Mouse (Mus musculus) myocyte (in vitro differentiated cells): Measurements from ENCODE around the gene 4931414P19Rik. TPM values are rescaled to one million over a fixed set of nuclear protein-coding genes. Genes with fewer than 3 reads are reported as not detected.
A peak's percentile ranks its signal among the peaks of the same experiment; 100 is the strongest.

Source experiments
- H3K27me3 ChIP-seq: one replicate; pipeline ENCODE4 v1.6.1; 2011; ENCODE audit not compliant: control insufficient read depth, insufficient read depth, insufficient read length
- H3K36me3 ChIP-seq: one replicate; pipeline ENCODE4 v1.6.1; 2011; ENCODE audit not compliant: control insufficient read depth, insufficient read depth
- H3K4me2 ChIP-seq: one replicate; pipeline ENCODE4 v1.6.1; 2011; ENCODE audit warnings: low read depth, control low read depth
- H3K4me3 ChIP-seq: one replicate; pipeline ENCODE4 v1.5.1; 2011; ENCODE audit warnings: mild to moderate bottlenecking, control low read depth, moderate library complexity
- H3K79me2 ChIP-seq: one replicate; pipeline ENCODE4 v1.6.1; 2011; ENCODE audit not compliant: control insufficient read depth, insufficient read depth
- H3ac ChIP-seq: one replicate; pipeline ENCODE4 v1.6.1; 2011; ENCODE audit not compliant: control insufficient read depth, insufficient read length
- CEBPB ChIP-seq: IDR thresholded peaks from 2 replicates; pipeline ENCODE4 v1.6.1; 2011; ENCODE audit warnings: mild to moderate bottlenecking, moderate library complexity; ENCODE audit not compliant: poor library complexity, insufficient read depth, severe bottlenecking
- E2F4 ChIP-seq: IDR thresholded peaks from one replicate; pipeline ENCODE4 v1.6.1; 2011; ENCODE audit warnings: mild to moderate bottlenecking, control low read depth, moderate library complexity; ENCODE audit not compliant: insufficient read depth
- MAX ChIP-seq: IDR thresholded peaks from one replicate; pipeline ENCODE4 v1.6.1; 2011; ENCODE audit warnings: low read depth, mild to moderate bottlenecking, control low read depth
- MYOD1 ChIP-seq, 3 experiments: IDR thresholded peaks; one replicate each; pipeline ENCODE4 v1.6.1; 2011; ENCODE audit warnings: control low read depth in 2 of 3, low read depth in 2 of 3, mild to moderate bottlenecking in 2 of 3, moderate library complexity in 1 of 3; ENCODE audit not compliant: insufficient read length in 2 of 3, control insufficient read depth in 1 of 3
- MYOG ChIP-seq, 3 experiments: IDR thresholded peaks; one replicate each; pipeline ENCODE4 v1.6.1; 2011; ENCODE audit warnings: control low read depth in 2 of 3, low read depth in 2 of 3, mild to moderate bottlenecking in 2 of 3; ENCODE audit not compliant: insufficient read length in 2 of 3, control insufficient read depth in 1 of 3, insufficient read depth in 1 of 3
- POLR2A ChIP-seq: IDR thresholded peaks from one replicate; pipeline ENCODE4 v1.6.1; 2011; ENCODE audit warnings: low read depth, mild to moderate bottlenecking, control low read depth, moderate library complexity; ENCODE audit not compliant: insufficient read length
- POLR2AphosphoS2 ChIP-seq: IDR thresholded peaks from one replicate; pipeline ENCODE4 v1.6.1; 2011; ENCODE audit warnings: low read depth, control low read depth; ENCODE audit not compliant: insufficient read length
- REST ChIP-seq: IDR thresholded peaks from one replicate; pipeline ENCODE4 v1.6.1; 2011; ENCODE audit warnings: mild to moderate bottlenecking, control low read depth, moderate library complexity; ENCODE audit not compliant: insufficient read depth, insufficient read length
- SRF ChIP-seq: IDR thresholded peaks from one replicate; pipeline ENCODE4 v1.6.1; 2011; ENCODE audit warnings: low read depth; ENCODE audit not compliant: control insufficient read depth, insufficient read length
- TCF12 ChIP-seq: IDR thresholded peaks from one replicate; pipeline ENCODE4 v1.6.1; 2011; ENCODE audit warnings: mild to moderate bottlenecking, control low read depth; ENCODE audit not compliant: poor library complexity, insufficient read depth, severe bottlenecking
- TCF3 ChIP-seq: IDR thresholded peaks from one replicate; pipeline ENCODE4 v1.6.1; 2011; ENCODE audit warnings: low read depth, control low read depth; ENCODE audit not compliant: insufficient read length
- USF1 ChIP-seq: IDR thresholded peaks from one replicate; pipeline ENCODE4 v1.6.1; 2011; ENCODE audit warnings: low read depth, mild to moderate bottlenecking, control low read depth, moderate library complexity
- polyA plus RNA-seq: library from polyadenylated mRNA; unstranded; fragments of >200 nt; fragmentation: generic; extraction: Trizol; gene quantifications from one replicate; pipeline ENCODE4 v1.2.1, GENCODE M21; 2012; ENCODE audit warnings: missing spikeins

The 4931414P19Rik gene
- polyA plus RNA-seq, 1 experiment = 7.3 TPM

GRCm38 (mm10) chr14:54572122-54572521 is 33.7 kb downstream of the 4931414P19Rik start:
- Histone ChIP-seq H3K79me2 (peaks cover 52% of the 10 kb centered on the region), H3K4me3 (no peak overlapping the region), H3ac (no peak overlapping the region), H3K36me3 (peaks cover 12% of the 10 kb centered on the region), H3K27me3 (no peaks in the 10 kb centered on the region), H3K4me2 (peak overlapping the region; percentile 51)
- TF ChIP-seq CEBPB = no peak
- no peak for TF ChIP-seq REST
- no peak for TF ChIP-seq E2F4
- TF ChIP-seq POLR2A = no peak
- no peak for TF ChIP-seq SRF
- no peak for TF ChIP-seq POLR2AphosphoS2
- no peak for TF ChIP-seq TCF12

GRCm38 (mm10) chr14:54569451-54570392 is 36.1 kb downstream of the 4931414P19Rik start:
- Histone ChIP-seq H3K36me3 (peaks cover 12% of the 10 kb centered on the region), H3ac (no peak overlapping the region), H3K79me2 (peaks cover 30% of the 10 kb centered on the region), H3K4me2 (no peak overlapping the region), H3K27me3 (no peaks in the 10 kb centered on the region), H3K4me3 (no peak overlapping the region)
- no peak for TF ChIP-seq CEBPB
- no peak for TF ChIP-seq SRF
- TF ChIP-seq TCF12 = no peak
- no peak for TF ChIP-seq USF1
- TF ChIP-seq MYOD1 (IDR thresholded peaks at IDR 0.05; ENCODE audit: control insufficient read depth in 1 of 3, insufficient read length in 2 of 3, low read depth in 2 of 3) = no peak
- TF ChIP-seq E2F4 = no peak
- no peak for TF ChIP-seq REST

GRCm38 (mm10) chr14:54568694-54569414 is 36.9 kb downstream of the 4931414P19Rik start:
- no peak overlapping the region for H3K4me2 ChIP-seq
- H3K79me2 ChIP-seq = peaks cover 22% of the 10 kb centered on the region
- H3K27me3 ChIP-seq = no peaks in the 10 kb centered on the region
- no peak overlapping the region for H3ac ChIP-seq
- TF ChIP-seq TCF3 (no peak), MYOD1 (IDR thresholded peaks at IDR 0.05; ENCODE audit: control insufficient read depth in 1 of 3, insufficient read length in 2 of 3, low read depth in 2 of 3) (no peak), POLR2A (no peak), POLR2AphosphoS2 (peak; percentile 19)
- peaks cover 12% of the 10 kb centered on the region for H3K36me3 ChIP-seq
- no peak overlapping the region for H3K4me3 ChIP-seq

- TF ChIP-seq MAX = no peak
- TF ChIP-seq USF1 = no peak
- no peak for TF ChIP-seq SRF
- TF ChIP-seq POLR2AphosphoS2 = no peak
- TF ChIP-seq POLR2A = no peak
- no peak for TF ChIP-seq REST
- TF ChIP-seq TCF3 = no peak
- no peak for TF ChIP-seq MYOG (IDR thresholded peaks at IDR 0.05; ENCODE audit: control insufficient read depth in 1 of 3, insufficient read depth in 1 of 3, insufficient read length in 2 of 3, low read depth in 2 of 3)
- no peak for TF ChIP-seq MYOD1 (IDR thresholded peaks at IDR 0.05; ENCODE audit: control insufficient read depth in 1 of 3, insufficient read length in 2 of 3, low read depth in 2 of 3)
- TF ChIP-seq TCF12 = no peak
- no peak for TF ChIP-seq E2F4
- TF ChIP-seq CEBPB = no peak
- Histone ChIP-seq H3K79me2 (no peaks in the 10 kb centered on the region), H3K36me3 (no peaks in the 10 kb centered on the region)
Measured at GRCm38 (mm10) chr14:54560527-54561242, 45.1 kb downstream of the 4931414P19Rik start.

More at GRCm38 (mm10) chr14:54560527-54561242, 45.1 kb downstream of the 4931414P19Rik start:
- H3ac ChIP-seq = no peak overlapping the region
- no peak overlapping the region for H3K4me3 ChIP-seq
- H3K27me3 ChIP-seq = no peaks in the 10 kb centered on the region
- no peak overlapping the region for H3K4me2 ChIP-seq
